Mouse (Mus musculus): ENCODE results near the gene Pla2g12a.

GRCm38 (mm10) chr3:129923581-129923980 lies 45.2 kb downstream of the Pla2g12a start:
- TF ChIP-seq CTCF (IDR thresholded peaks at IDR 0.05; ENCODE audit: control insufficient read depth, insufficient read depth, insufficient read length) (no peak), MAX (IDR thresholded peaks at IDR 0.05) (no peak), USF1 (IDR thresholded peaks at IDR 0.05; ENCODE audit: low read depth) (no peak), MYOD1 (IDR thresholded peaks at IDR 0.05; ENCODE audit: control insufficient read depth, insufficient read length, low read depth) (no peak)

All from C2C12 (cell line).